Mouse (Mus musculus) left cerebral cortex, adult 9 months (tissue): ENCODE data around the gene Ndnf.

Experiments
- DNase-seq, 2 experiments: peaks; one replicate each; pipeline ENCODE4 v3.0.0; 2022; ENCODE audit warnings: low spot score in 2 of 2

Ndnf gene

DNA sequence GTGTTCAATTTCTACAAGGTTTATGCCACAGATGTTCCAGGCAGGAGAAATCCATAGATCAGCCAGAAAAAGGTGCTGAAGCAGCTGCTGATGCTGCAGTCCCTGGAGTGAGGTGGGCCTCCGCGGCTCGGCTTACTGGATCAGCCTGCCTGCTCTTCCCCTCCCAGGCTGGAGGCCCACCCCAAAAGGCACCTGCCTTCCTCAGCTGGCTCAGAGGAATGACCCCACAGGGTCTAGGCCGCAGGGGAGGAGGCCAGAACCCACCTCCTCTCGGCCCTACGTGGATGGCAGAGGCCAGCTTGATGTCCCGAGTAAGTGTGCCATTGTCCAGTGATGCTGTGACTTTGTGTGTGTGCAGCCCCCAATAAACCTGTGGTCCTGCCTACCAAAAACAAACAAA is 86.8 kb downstream of the Ndnf start:
- no peak for DNase-seq

DNA sequence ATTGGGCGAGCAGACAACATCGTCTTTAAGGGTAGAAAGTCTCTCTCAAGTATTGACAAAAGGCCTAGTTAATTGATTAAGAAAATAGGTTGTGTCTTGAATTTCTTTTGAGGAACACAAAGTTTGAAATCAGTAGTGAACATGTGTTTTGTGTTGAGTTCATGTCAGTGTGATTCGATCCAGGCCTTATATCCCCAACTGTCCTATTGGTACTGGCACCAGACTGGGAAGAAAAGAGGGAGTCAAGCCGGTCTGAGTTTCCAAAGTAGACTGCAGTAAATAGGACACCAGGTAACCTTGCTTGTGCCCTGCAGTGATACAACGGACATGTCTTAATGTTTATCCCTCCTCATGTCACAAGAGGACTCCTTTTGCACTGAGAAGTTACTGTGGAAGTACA is 87.8 kb downstream of the Ndnf start:
- no peak for DNase-seq

DNA sequence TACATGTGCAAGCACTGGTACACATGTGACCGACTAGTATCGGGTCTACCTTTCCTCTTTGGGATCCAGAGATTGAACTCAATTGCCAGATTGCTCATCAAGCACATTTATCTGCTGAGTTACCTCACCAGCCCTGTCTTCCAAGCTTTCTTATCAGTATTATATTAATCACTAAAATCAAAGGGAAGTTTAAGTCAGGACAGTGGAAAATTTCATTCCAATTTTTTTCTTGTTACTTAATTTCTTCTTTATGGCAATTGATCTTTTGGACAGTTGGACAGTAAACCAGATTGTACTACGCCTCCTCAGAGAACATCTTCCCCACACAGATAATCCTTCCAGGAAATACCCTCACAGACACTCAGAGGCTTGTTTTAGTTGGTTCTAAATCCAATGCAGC is 88.7 kb downstream of the Ndnf start:
- no peak for DNase-seq
